Mouse (Mus musculus): ENCODE measurements around the gene Gm3500. TPM values are rescaled to one million over a fixed set of nuclear protein-coding genes. Genes with fewer than 3 reads are reported as not detected.

The Gm3500 gene
- not detected for total RNA-seq (2023)

DNA sequence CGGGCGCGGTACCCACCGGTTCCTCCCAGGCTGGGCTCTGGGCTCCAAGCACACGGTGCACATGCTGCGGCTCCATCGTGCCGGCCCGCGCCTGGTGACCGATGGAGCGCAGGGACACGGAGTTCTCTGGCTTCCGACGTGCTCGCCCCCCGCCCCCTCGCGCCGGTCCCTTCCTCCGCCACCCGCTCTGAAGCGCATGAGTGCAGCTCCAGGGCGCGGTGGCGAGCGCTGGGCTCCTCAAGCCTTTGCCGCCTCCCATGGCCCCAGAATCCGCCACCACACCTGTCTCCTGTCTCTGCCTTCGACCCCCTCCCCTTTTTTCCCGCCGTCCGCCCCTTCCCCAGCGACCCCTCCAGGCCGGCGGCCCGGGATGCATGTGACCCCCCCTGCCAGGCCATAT lies at the start of gene Gm3500:
TSS of gene Gm3500 (minus strand) at position 101 of the 400 bp plus-strand sequence.

DNA sequence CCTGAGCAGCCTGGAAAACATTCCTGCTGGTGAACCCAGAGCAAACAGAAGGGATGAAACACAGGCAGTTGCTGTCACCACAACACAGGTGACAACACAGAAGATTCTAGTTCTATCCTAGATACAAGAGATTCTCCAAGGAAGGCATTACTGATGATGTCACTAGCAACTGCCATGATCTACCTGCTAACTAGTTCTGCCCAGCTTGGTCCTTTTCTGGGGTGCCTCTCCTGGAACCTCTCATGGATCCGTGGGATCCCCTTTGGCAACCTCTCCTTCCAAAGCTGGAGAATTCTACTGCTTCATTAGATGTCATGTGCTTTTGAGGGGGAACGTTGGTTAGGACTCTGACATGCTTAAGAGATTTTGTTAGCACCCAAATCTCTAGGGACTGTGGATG lies 54.0 kb downstream of the Gm3500 start, which contains the start of gene Gm3542:
TSS of gene Gm3542 (minus strand) at position 101 of the 400 bp plus-strand sequence.

Other genes with a start within 250 kb of the Gm3500 start
- not detected for gene Gm3317, start 224.5 kb downstream of the Gm3500 start, total RNA-seq (2023)
- gene Gm8271, start 203.3 kb downstream of the Gm3500 start, total RNA-seq (2023): not detected
- not detected for gene Gm3526, start 128.5 kb downstream of the Gm3500 start, total RNA-seq (2023)
- not detected for gene Gm3542, start 54.1 kb downstream of the Gm3500 start, total RNA-seq (2023)
- 0.70 TPM for gene Gm3194, start 66.4 kb upstream of the Gm3500 start, total RNA-seq (2023)
- not detected for gene Gm8246, start 88.8 kb upstream of the Gm3500 start, total RNA-seq (2023)
- gene Gm3187, start 95.2 kb upstream of the Gm3500 start, total RNA-seq (2023): not detected
- not detected for gene Gm3488, start 112.6 kb upstream of the Gm3500 start, total RNA-seq (2023)
- gene Gm3532, start 149.4 kb upstream of the Gm3500 start, total RNA-seq (2023): not detected
- not detected for gene Gm8265, start 244.0 kb upstream of the Gm3500 start, total RNA-seq (2023)